Mouse (Mus musculus): ENCODE results near the gene Kncn. TPM values are rescaled to one million over a fixed set of nuclear protein-coding genes. Genes with fewer than 3 reads are reported as not detected.

Kncn gene
- polyA plus RNA-seq (2012; ENCODE audit: insufficient read depth, insufficient read length, low replicate concordance, missing spikeins), result not detected in 2 replicates

GRCm38 (mm10) chr4:115884022-115884421, at the start of gene Kncn:
Kncn (plus strand) TSS chr4:115884400.
- TF ChIP-seq CTCF (IDR thresholded peaks at IDR 0.05; ENCODE audit: insufficient read depth, low read depth, low read length) (no peak), POLR2A (IDR thresholded peaks at IDR 0.05; ENCODE audit: insufficient read depth, low read depth, low read length) (no peak)
- Histone ChIP-seq H3K27ac (ENCODE audit: insufficient read depth, low read depth, low read length) (no peak within 1 kb of the TSS), H3K4me1 (ENCODE audit: control insufficient read depth, insufficient read depth, low read length) (peaks cover 11% of the 10 kb centered on the region), H3K4me3 (ENCODE audit: insufficient read depth, low read depth, low read length) (no peak within 1 kb of the TSS)
- 86% methylated on average over 6 of the region's 6 CpGs for WGBS

- 71% methylated on average over 2 of the region's 2 CpGs for WGBS
- peaks cover 3% of the 10 kb centered on the region; the same call in 1 of the 2 replicates for H3K4me1 ChIP-seq (ENCODE audit: control insufficient read depth, insufficient read depth, low read length)
- H3K4me3 ChIP-seq (ENCODE audit: insufficient read depth, low read depth, low read length), result no peak overlapping the region
- TF ChIP-seq CTCF (IDR thresholded peaks at IDR 0.05; ENCODE audit: insufficient read depth, low read depth, low read length), result no peak
- TF ChIP-seq POLR2A (IDR thresholded peaks at IDR 0.05; ENCODE audit: insufficient read depth, low read depth, low read length), result no peak
- H3K27ac ChIP-seq (ENCODE audit: insufficient read depth, low read depth, low read length), result no peak overlapping the region
Observed at GRCm38 (mm10) chr4:115835576-115835975, 48.6 kb upstream of the Kncn start.

DNA sequence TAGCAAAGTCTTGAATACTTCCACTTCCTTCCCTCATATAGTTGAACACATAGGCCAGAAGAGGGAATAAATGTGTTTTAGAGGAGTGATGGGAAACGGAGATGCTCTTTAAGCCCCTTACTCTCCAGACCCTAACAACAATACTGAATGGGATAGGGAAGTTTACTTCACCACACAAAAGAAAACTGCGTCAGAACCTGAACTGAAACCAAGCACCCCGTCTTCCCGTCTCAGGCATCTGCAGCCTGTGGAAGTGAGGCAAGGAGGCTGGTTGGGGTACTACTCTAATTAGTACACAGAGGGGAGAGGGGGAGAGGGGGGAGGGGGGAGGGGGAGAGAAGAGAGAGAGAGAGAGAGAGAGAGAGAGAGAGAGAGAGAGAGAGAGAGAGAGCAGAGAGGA, 46.0 kb upstream of the Kncn start:
- no peak for TF ChIP-seq POLR2A (IDR thresholded peaks at IDR 0.05; ENCODE audit: insufficient read depth, low read depth, low read length)
- no peak for TF ChIP-seq CTCF (IDR thresholded peaks at IDR 0.05; ENCODE audit: insufficient read depth, low read depth, low read length)
- H3K4me1 ChIP-seq (ENCODE audit: control insufficient read depth, insufficient read depth, low read length), result peaks cover 3% of the 10 kb centered on the region; the same call in 1 of the 2 replicates
- no peak overlapping the region for H3K4me3 ChIP-seq (ENCODE audit: insufficient read depth, low read depth, low read length)
- WGBS, result 65% methylated on average over 4 of the region's 4 CpGs
- H3K27ac ChIP-seq (ENCODE audit: insufficient read depth, low read depth, low read length), result no peak overlapping the region

DNA sequence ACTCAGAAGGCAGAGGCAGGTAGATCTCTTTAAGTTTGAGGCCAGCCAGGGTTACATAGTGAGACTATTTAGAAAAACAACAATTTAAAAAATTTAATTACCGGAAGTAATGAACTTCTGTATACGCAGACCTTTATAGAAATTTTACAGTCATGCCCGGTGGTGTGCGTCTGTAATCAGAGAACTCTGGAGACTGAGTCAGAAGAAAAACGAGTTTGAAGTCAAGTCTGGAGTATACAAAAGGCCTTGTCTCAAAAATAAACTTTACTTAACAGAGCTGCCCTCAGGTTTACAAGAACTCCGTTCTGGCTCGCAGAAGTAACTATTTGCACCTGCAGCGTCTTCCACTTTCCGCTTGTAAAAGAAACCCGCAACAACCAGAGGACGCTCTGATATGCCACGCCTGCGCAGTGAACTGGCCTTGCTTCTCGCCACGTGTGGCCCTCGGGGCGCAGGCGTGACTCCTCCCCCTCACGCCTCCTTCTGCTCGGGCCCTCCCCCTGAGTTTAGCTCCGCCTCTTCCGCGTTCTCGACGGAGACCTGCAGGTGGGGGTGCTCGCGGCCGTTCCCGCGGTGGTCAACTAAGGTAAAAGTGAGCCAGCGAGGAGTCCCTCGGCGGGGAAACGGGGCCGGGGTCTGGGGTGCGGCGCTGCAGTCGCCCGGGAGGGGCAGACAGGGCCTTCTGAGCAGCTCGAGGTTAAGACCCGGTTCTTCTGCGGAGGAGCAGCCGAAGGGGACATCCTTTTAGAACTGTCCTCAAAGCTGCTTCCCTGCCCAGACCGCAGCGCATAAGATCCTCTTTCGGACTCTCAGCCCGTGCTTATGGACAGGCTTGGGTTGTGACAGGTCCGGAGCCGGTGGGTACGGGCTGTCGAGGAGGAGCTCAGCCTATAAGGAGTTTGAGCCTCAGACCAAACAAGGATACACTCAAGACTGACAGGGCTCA, 45.2 kb upstream of the Kncn start, which contains the start of gene Mknk1:
TSS of gene Mknk1 (plus strand) at position 503 of the 946 bp plus-strand sequence.
- peaks cover 3% of the 10 kb centered on the region; the same call in 1 of the 2 replicates for H3K4me1 ChIP-seq (ENCODE audit: control insufficient read depth, insufficient read depth, low read length)
- H3K4me3 ChIP-seq (ENCODE audit: insufficient read depth, low read depth, low read length), result peak within 1 kb of the TSS; percentile 57
- no peak for TF ChIP-seq CTCF (IDR thresholded peaks at IDR 0.05; ENCODE audit: insufficient read depth, low read depth, low read length)
- TF ChIP-seq POLR2A (IDR thresholded peaks at IDR 0.05; ENCODE audit: insufficient read depth, low read depth, low read length), result peak; percentile 56; the same call in 1 of the 2 replicates
- H3K27ac ChIP-seq (ENCODE audit: insufficient read depth, low read depth, low read length), result no peak within 1 kb of the TSS
- 1% methylated on average over 51 of the region's 51 CpGs for WGBS

DNA sequence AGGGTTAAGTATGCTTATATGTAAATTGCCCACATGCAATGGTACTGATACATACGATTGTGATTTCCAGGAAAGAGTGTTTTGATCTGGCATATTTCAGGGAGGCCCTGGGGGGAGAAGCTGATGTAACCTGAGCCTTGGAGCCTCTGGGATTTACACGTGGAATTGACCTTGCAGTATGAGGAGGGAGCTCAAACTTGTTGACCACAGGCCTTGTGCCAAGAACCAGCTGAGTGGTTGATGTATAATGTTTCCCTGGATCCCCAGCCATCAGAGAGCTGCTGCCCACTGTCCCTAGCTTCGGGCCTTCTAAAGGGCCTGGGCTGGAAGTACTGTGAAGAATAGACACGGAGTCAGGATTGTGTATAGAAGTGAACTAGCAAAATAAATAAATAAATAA, 44.2 kb upstream of the Kncn start:
- TF ChIP-seq POLR2A (IDR thresholded peaks at IDR 0.05; ENCODE audit: insufficient read depth, low read depth, low read length), result no peak
- no peak for TF ChIP-seq CTCF (IDR thresholded peaks at IDR 0.05; ENCODE audit: insufficient read depth, low read depth, low read length)
- Histone ChIP-seq H3K27ac (ENCODE audit: insufficient read depth, low read depth, low read length) (no peak overlapping the region), H3K4me3 (ENCODE audit: insufficient read depth, low read depth, low read length) (no peak overlapping the region), H3K4me1 (ENCODE audit: control insufficient read depth, insufficient read depth, low read length) (peaks cover 3% of the 10 kb centered on the region; the same call in 1 of the 2 replicates)
- 70% methylated on average over 4 of the region's 4 CpGs for WGBS

- H3K4me3 ChIP-seq (ENCODE audit: insufficient read depth, low read depth, low read length), result no peak overlapping the region
- H3K4me1 ChIP-seq (ENCODE audit: control insufficient read depth, insufficient read depth, low read length), result peaks cover 3% of the 10 kb centered on the region; the same call in 1 of the 2 replicates
- WGBS, result 89% methylated on average over 4 of the region's 4 CpGs
- TF ChIP-seq POLR2A (IDR thresholded peaks at IDR 0.05; ENCODE audit: insufficient read depth, low read depth, low read length) (no peak), CTCF (IDR thresholded peaks at IDR 0.05; ENCODE audit: insufficient read depth, low read depth, low read length) (no peak)
- H3K27ac ChIP-seq (ENCODE audit: insufficient read depth, low read depth, low read length), result no peak overlapping the region
Observed at GRCm38 (mm10) chr4:115840842-115841241, 43.4 kb upstream of the Kncn start.

DNA sequence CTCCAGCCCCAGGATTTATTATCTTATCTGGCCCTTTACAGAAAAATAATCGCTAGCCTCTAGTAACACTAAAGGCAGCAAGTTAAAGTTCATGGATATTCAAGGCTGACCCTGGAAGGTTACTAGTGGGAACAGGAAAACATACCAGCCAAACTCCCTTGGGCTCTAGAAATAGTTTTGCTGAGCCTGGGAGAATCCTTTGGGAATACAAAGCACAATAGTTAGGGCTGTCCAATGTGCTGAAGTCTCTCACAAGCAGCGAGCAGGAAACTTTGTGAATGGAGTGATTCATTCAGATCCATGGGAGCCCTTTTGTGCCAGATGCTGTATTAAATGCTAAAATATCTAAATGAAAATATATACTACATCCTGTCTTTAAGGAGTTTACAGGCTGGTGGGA, 37.5 kb upstream of the Kncn start:
- no peak overlapping the region for H3K27ac ChIP-seq (ENCODE audit: insufficient read depth, low read depth, low read length)
- H3K4me1 ChIP-seq (ENCODE audit: control insufficient read depth, insufficient read depth, low read length), result no peaks in the 10 kb centered on the region; the same call in 1 of the 2 replicates
- TF ChIP-seq CTCF (IDR thresholded peaks at IDR 0.05; ENCODE audit: insufficient read depth, low read depth, low read length) (no peak), POLR2A (IDR thresholded peaks at IDR 0.05; ENCODE audit: insufficient read depth, low read depth, low read length) (no peak)
- 76% methylated on average over 2 of the region's 2 CpGs for WGBS
- H3K4me3 ChIP-seq (ENCODE audit: insufficient read depth, low read depth, low read length), result no peak overlapping the region

DNA sequence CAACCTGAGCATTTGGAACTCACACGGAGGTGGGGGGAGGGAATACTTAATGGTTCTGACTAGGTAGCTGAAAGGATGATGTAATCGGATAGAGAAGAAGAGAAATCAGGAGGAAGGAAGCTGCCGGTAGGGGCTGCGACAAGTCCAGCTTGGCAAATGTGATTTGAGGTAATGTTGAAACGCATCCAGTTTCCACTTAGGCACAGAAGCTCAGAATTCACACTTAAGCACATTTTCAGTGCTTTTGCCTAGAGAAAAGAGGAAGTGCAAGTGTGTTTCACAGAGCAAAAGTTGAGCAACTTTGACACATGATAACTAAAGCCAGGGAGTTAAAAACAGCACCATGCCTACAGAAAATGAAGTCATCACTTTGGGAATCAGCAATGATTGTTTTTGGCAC, 36.8 kb upstream of the Kncn start:
- H3K4me3 ChIP-seq (ENCODE audit: insufficient read depth, low read depth, low read length), result no peak overlapping the region
- TF ChIP-seq CTCF (IDR thresholded peaks at IDR 0.05; ENCODE audit: insufficient read depth, low read depth, low read length), result no peak
- no peak for TF ChIP-seq POLR2A (IDR thresholded peaks at IDR 0.05; ENCODE audit: insufficient read depth, low read depth, low read length)
- WGBS, result 37% methylated on average over 5 of the region's 5 CpGs
- H3K4me1 ChIP-seq (ENCODE audit: control insufficient read depth, insufficient read depth, low read length), result no peaks in the 10 kb centered on the region; the same call in 1 of the 2 replicates
- no peak overlapping the region for H3K27ac ChIP-seq (ENCODE audit: insufficient read depth, low read depth, low read length)

DNA sequence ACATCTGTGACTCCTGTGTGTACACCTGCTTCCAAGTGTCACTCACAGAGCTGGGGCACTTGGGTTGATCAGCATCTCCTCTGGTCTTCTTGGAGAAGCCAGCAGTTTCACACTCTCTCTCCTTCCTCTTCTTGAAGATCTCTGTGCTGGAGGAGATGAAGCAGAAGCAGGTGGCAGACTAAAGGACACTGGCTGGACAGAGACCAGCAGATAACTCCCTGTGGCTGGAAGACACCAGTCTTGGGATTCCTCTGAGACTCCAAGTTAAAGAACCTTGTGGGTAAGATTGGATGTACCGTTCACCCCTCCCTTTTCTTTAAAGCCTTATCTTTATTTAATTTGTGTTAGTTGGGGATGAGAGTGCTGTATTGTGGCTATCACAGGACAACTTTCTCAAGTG, 36.1 kb upstream of the Kncn start:
- TF ChIP-seq POLR2A (IDR thresholded peaks at IDR 0.05; ENCODE audit: insufficient read depth, low read depth, low read length), result no peak
- TF ChIP-seq CTCF (IDR thresholded peaks at IDR 0.05; ENCODE audit: insufficient read depth, low read depth, low read length), result no peak
- no peak overlapping the region for H3K4me3 ChIP-seq (ENCODE audit: insufficient read depth, low read depth, low read length)
- no peaks in the 10 kb centered on the region; the same call in 1 of the 2 replicates for H3K4me1 ChIP-seq (ENCODE audit: control insufficient read depth, insufficient read depth, low read length)
- WGBS, result 92% methylated on average over 1 of the region's 1 CpGs
- no peak overlapping the region for H3K27ac ChIP-seq (ENCODE audit: insufficient read depth, low read depth, low read length)
